Mouse (Mus musculus): Measurements from ENCODE around the gene 2210017I01Rik.

GRCm38 (mm10) chr3:92638653-92638991 lies 31.3 kb upstream of the 2210017I01Rik start:
- TF ChIP-seq POLR2A (IDR thresholded peaks at IDR 0.05; ENCODE audit: low read depth, low read length) (no peak), CTCF (IDR thresholded peaks at IDR 0.05; ENCODE audit: extremely low read depth, insufficient read depth, insufficient read length, insufficient replicate concordance) (no peak)

All from spleen, adult 2 months (tissue).